In the genomic region with DNA sequence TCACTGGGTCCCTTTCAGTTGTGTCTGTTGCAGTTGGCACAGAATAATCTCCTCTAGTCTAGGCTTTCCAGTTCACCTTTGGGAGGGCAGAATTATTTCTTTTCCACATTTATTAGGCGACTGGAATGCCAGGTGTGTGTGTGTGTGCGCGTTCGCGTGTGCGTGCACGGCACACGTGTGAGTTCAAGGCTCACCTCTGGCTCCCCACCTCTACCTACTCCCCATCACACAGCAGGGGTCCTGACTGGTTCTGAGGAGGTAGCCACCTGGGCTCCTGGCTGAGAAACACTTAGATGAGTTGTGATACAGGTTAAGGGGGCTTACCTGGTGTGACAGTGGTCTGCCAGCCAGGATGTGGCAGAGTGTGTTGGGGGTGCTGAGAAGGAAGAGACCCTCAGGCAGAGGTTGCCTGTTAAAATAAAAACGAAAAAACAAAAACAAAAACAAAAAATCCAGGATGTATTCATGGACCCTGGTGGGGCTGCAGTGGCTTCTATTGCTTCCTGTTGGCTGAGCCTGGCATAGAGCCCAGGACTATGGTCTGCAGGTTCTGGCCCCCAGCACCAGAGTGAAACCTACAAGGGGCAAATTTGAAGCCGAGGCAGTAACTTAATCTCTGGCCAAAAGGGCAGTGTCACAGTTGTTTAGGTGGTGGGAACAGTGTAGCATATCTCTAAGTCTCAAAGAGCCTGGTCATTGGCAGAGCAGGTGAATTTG, we compare ENCODE assay signal across 10 mouse cellular contexts. TPM values are rescaled to one million over a fixed set of nuclear protein-coding genes. Genes with fewer than 3 reads are reported as not detected.
A peak's percentile ranks its signal among the peaks of the same experiment; 100 is the strongest.
DNase-seq lines count a peak whose midpoint lies in the region; ATAC-seq and TF ChIP-seq lines count a peak whose summit lies in the region.
"Had no signal": no experiment of that assay in that cellular context is flagged by ENCODE, and none has a peak within 500 bp of the region (broad histone marks: within the 10 kb centered on the region; RNA-seq: fewer than 3 reads in every experiment).

No protein-coding gene starts in this region.

- DNase-seq in cerebellum, adult 11-12 months, result peak; percentile 76
- DNase-seq in lung, adult 2 months, result no peak
- no peak for DNase-seq in retina, postnatal 1 day
- no peak for DNase-seq in layer of hippocampus, adult 8-10 months (ENCODE audit: low spot score in 2 of 2)
- DNase-seq: liver, embryonic 13.5 days had no signal

- no peak overlapping the region for H3K27ac ChIP-seq in lung, embryonic 16.5 days (ENCODE audit: low read length)
- H3K27ac ChIP-seq in hindbrain, embryonic 16.5 days (ENCODE audit: low read depth, low read length), result no peak overlapping the region
- no peak overlapping the region for H3K27ac ChIP-seq in neural tube, embryonic 14.5 days (ENCODE audit: low read depth, low read length)
- H3K27ac ChIP-seq: liver, embryonic 13.5 days had no signal

- no peaks in the 10 kb centered on the region for H3K9me3 ChIP-seq in lung, embryonic 16.5 days (ENCODE audit: control insufficient read depth, low read length)
- no peaks in the 10 kb centered on the region for H3K9me3 ChIP-seq in hindbrain, embryonic 16.5 days (ENCODE audit: control insufficient read depth, low read length)
- no peaks in the 10 kb centered on the region for H3K9me3 ChIP-seq in neural tube, embryonic 14.5 days (ENCODE audit: control insufficient read depth, low read length)
- H3K9me3 ChIP-seq: liver, embryonic 13.5 days had no signal

- 84% methylated on average over 10 of the region's 10 CpGs for WGBS in lung, embryonic 16.5 days
- WGBS in lung, adult 2 months, result 81% methylated on average over 10 of the region's 10 CpGs
- 87% methylated on average over 10 of the region's 10 CpGs for WGBS in hindbrain, embryonic 16.5 days
- 88% methylated on average over 10 of the region's 10 CpGs for WGBS in neural tube, embryonic 14.5 days

- no peak for TF ChIP-seq CTCF in lung, adult 2 months (IDR thresholded peaks at IDR 0.05; ENCODE audit: insufficient read depth, low read length)

- H3K4me3 ChIP-seq in lung, embryonic 16.5 days (ENCODE audit: low read length), result peak overlapping the region; percentile 62; the same call in 1 of the 2 replicates
- H3K4me3 ChIP-seq in lung, adult 2 months (replicated peaks; ENCODE audit: extremely low read depth, low read depth, low read length), result no peak overlapping the region
- H3K4me3 ChIP-seq in hindbrain, embryonic 16.5 days (ENCODE audit: low read length), result no peak overlapping the region; the same call in 1 of the 2 replicates
- H3K4me3 ChIP-seq in neural tube, embryonic 14.5 days (ENCODE audit: low read depth, low read length), result no peak overlapping the region

- no peak for ATAC-seq in cerebellum, adult (ENCODE audit: insufficient number of reproducible peaks, low FRiP score, low TSS enrichment)
- no peak for ATAC-seq in lung, embryonic 16.5 days (ENCODE audit: low read depth)
- no peak for ATAC-seq in hindbrain, embryonic 16.5 days
- no peak for ATAC-seq in neural tube, embryonic 14.5 days (ENCODE audit: low read depth)

- TF ChIP-seq POLR2A in lung, adult 2 months (IDR thresholded peaks at IDR 0.05; ENCODE audit: borderline replicate concordance, extremely low read depth, low read depth, low read length), result no peak

- no peaks in the 10 kb centered on the region; the same call in none of the 2 replicates for H3K36me3 ChIP-seq in lung, embryonic 16.5 days (ENCODE audit: control insufficient read depth, insufficient read depth, low read length)
- H3K36me3 ChIP-seq in hindbrain, embryonic 16.5 days (ENCODE audit: control insufficient read depth, insufficient read depth, low read length), result 0 out of 2 replicates have a peak, but pooled peaks cover 8% of the 10 kb centered on the region
- H3K36me3 ChIP-seq in neural tube, embryonic 14.5 days (ENCODE audit: control insufficient read depth, insufficient read depth, low read length), result peaks cover 3% of the 10 kb centered on the region; the same call in 1 of the 2 replicates

- H3K4me1 ChIP-seq in lung, embryonic 16.5 days (replicated peaks; ENCODE audit: control insufficient read depth, insufficient read depth, low read length), result 0 out of 2 replicates have a peak, but pooled peaks cover 4% of the 10 kb centered on the region
- peaks cover 2% of the 10 kb centered on the region; the same call in 1 of the 2 replicates for H3K4me1 ChIP-seq in lung, adult 2 months (ENCODE audit: control insufficient read depth, insufficient read depth, low read length)
- H3K4me1 ChIP-seq in hindbrain, embryonic 16.5 days (ENCODE audit: control insufficient read depth, insufficient read depth, low read depth, low read length), result peaks cover 14% of the 10 kb centered on the region
- H3K4me1 ChIP-seq in neural tube, embryonic 14.5 days (ENCODE audit: control insufficient read depth, insufficient read depth, low read length), result peaks cover 7% of the 10 kb centered on the region; the same call in 1 of the 2 replicates

- H3K4me2 ChIP-seq in lung, embryonic 16.5 days (ENCODE audit: low read depth, low read length), result peak overlapping the region; percentile 87; the same call in 1 of the 2 replicates
- peak overlapping the region; percentile 90 for H3K4me2 ChIP-seq in hindbrain, embryonic 16.5 days (ENCODE audit: low read length)
- peak overlapping the region; percentile 83 for H3K4me2 ChIP-seq in neural tube, embryonic 14.5 days (ENCODE audit: low read depth, low read length)

- H3K9ac ChIP-seq in lung, embryonic 16.5 days (ENCODE audit: low read length), result no peak overlapping the region
- H3K9ac ChIP-seq in hindbrain, embryonic 16.5 days (ENCODE audit: low read depth, low read length), result no peak overlapping the region
- H3K9ac ChIP-seq in neural tube, embryonic 14.5 days (replicated peaks; ENCODE audit: low read depth, low read length), result no peak overlapping the region
- H3K9ac ChIP-seq: liver, embryonic 13.5 days had no signal

- H3K27me3 ChIP-seq in lung, embryonic 16.5 days (ENCODE audit: control insufficient read depth, insufficient read depth, low read depth, low read length), result peaks cover 16% of the 10 kb centered on the region
- 0 out of 2 replicates have a peak, but pooled peaks cover 2% of the 10 kb centered on the region for H3K27me3 ChIP-seq in hindbrain, embryonic 16.5 days (replicated peaks; ENCODE audit: control insufficient read depth, insufficient read depth, low read length)
- H3K27me3 ChIP-seq in neural tube, embryonic 14.5 days (ENCODE audit: control insufficient read depth, insufficient read depth, low read length), result peaks cover 17% of the 10 kb centered on the region

RNA-seq across cellular contexts. Expression of a gene that starts 23.3 kb away (rescaled TPM):
- 2.3 and 2.5 TPM in 2 replicates for polyA plus RNA-seq in lung, embryonic 16.5 days (2015; fragmentation: Nextera tagmentation; extraction: Ambion mirVana)
- 103 and 141 TPM in 2 replicates for polyA plus RNA-seq in lung, adult 2 months (2012; rRNA removed)
- 7.7 and 8.4 TPM in 2 replicates for polyA plus RNA-seq in hindbrain, embryonic 16.5 days (2015; fragmentation: Nextera tagmentation; extraction: Ambion mirVana)
- polyA plus RNA-seq in neural tube, embryonic 14.5 days (2014; fragmentation: Nextera tagmentation; extraction: Ambion mirVana), result 7.4 and 10.1 TPM in 2 replicates
- 100 to 1,000 TPM; 208 to 231 (median 223) TPM for total RNA-seq in layer of hippocampus, adult 8-10 months (2022)

RNA-seq across cellular contexts. Expression of a gene that starts 45.4 kb away (rescaled TPM):
- polyA plus RNA-seq in lung, embryonic 16.5 days (2015; fragmentation: Nextera tagmentation; extraction: Ambion mirVana), result 0.14 and 0.20 TPM in 2 replicates
- polyA plus RNA-seq in lung, adult 2 months (2012; rRNA removed), result 2.8 and 2.9 TPM in 2 replicates
- polyA plus RNA-seq in hindbrain, embryonic 16.5 days (2015; fragmentation: Nextera tagmentation; extraction: Ambion mirVana), result 0.75 and 0.93 TPM in 2 replicates
- 2.0 and 2.6 TPM in 2 replicates for polyA plus RNA-seq in neural tube, embryonic 14.5 days (2014; fragmentation: Nextera tagmentation; extraction: Ambion mirVana)
- 1 to 10 TPM in 3 of 4 experiments, under 1 TPM in 1; 0.95 to 2.1 (median 1.4) TPM for total RNA-seq in layer of hippocampus, adult 8-10 months (2022)
- polyA plus RNA-seq: thymus, postnatal 0 days had no signal

RNA-seq across cellular contexts. Expression of a gene that starts 45.5 kb away (rescaled TPM):
- polyA plus RNA-seq in lung, embryonic 16.5 days (2015; fragmentation: Nextera tagmentation; extraction: Ambion mirVana), result 22.1 and 27.0 TPM in 2 replicates
- 57.7 and 62.4 TPM in 2 replicates for polyA plus RNA-seq in lung, adult 2 months (2012; rRNA removed)
- 35.4 and 37.3 TPM in 2 replicates for polyA plus RNA-seq in hindbrain, embryonic 16.5 days (2015; fragmentation: Nextera tagmentation; extraction: Ambion mirVana)
- polyA plus RNA-seq in neural tube, embryonic 14.5 days (2014; fragmentation: Nextera tagmentation; extraction: Ambion mirVana), result 17.3 and 18.9 TPM in 2 replicates
- 10 to 100 TPM; 30.9 to 38.1 (median 33.3) TPM for total RNA-seq in layer of hippocampus, adult 8-10 months (2022)
